Mouse (Mus musculus): ENCODE measurements around the gene Etfb.

Gene Etfb

DNA sequence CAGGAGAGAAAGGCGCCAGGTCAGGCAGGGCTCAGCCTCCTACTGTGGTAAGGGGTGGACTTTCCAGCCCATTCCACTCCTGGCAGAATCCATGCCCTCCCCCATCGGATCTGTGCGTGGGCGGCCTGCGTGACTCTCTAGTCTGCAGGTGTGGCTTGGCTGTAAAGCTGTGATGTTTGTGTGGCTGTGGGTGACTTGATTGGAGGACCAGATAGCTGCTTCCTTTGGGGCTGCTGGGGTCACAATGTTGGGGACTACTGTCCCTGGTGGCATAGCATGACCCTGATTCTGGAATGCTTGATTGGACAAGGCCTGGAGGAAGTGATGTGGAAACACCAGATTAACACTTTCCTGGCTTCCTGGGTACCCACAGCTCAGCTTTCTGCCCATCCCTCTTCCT, 44.8 kb downstream of the Etfb start:
- in situ Hi-C loops (cut with MboI; ENCODE audit: unreplicated experiment in 2 of 2), result no loop called here

GRCm38 (mm10) chr7:43489631-43490125, 45.8 kb downstream of the Etfb start, which contains the start of gene Iglon5:
TSS of gene Iglon5 (minus strand) at chr7:43490075.
- in situ Hi-C loops (cut with MboI; ENCODE audit: unreplicated experiment in 2 of 2), result no loop called here

- in situ Hi-C loops (cut with MboI; ENCODE audit: unreplicated experiment in 2 of 2), result no loop called here
Observed at GRCm38 (mm10) chr7:43490182-43490584, 46.3 kb downstream of the Etfb start.

DNA sequence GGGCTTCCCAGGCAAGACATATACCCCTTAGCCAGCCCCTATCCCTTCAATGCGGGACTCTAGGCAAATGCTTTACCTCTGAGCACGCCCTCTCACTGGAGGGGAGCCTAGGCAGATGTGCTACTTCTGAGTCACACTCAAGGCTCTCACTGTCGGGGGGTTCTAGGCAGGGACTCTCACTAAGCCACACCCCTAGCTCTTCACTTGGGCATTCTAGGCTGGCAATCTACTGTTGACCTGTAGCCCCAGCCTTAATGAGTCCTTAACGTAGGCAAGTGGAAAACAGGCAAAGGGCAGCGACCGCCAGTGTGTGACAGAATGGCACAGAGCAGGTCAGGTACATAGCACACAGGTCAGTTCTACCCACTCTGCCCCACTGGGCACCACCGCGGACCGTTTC, 47.0 kb downstream of the Etfb start:
- in situ Hi-C loops (cut with MboI; ENCODE audit: unreplicated experiment in 2 of 2), result no loop called here

- in situ Hi-C loops (cut with MboI; ENCODE audit: unreplicated experiment in 2 of 2), result no loop called here
Observed at GRCm38 (mm10) chr7:43495343-43496021, 51.6 kb downstream of the Etfb start.

All from v-Abl transformed pro-B cells (cell line).